Mouse (Mus musculus) kidney, postnatal 0 days (tissue): ENCODE data around the gene Gstp3. TPM values are rescaled to one million over a fixed set of nuclear protein-coding genes. Genes with fewer than 3 reads are reported as not detected.
A peak's percentile ranks its signal among the peaks of the same experiment; 100 is the strongest.

ENCODE experiments used
- ATAC-seq: fragments of 200-750 bp; cut with Nextera tagmentation; replicated peaks from 2 replicates; pipeline ENCODE4 v1.8.0; 2017; ENCODE audit warnings: low read depth, moderate number of reproducible peaks, moderate TSS enrichment, moderate library complexity; ENCODE audit not compliant: low FRiP score
- DNase-seq: peaks from one replicate; pipeline ENCODE4 v3.0.0-alpha.2; 2016; ENCODE audit warnings: low spot score
- H3K27ac ChIP-seq: fragments of 300-500 bp; sonication (generic); 2 replicates; pipeline ENCODE4 v1.5.1; 2014; ENCODE audit warnings: mild to moderate bottlenecking
- H3K27me3 ChIP-seq: fragments of 300-500 bp; sonication (generic); 2 replicates; pipeline ENCODE4 v1.6.1; 2014; ENCODE audit warnings: low read length, mixed read lengths; ENCODE audit not compliant: insufficient read depth
- H3K36me3 ChIP-seq: fragments of 300-500 bp; sonication (generic); 2 replicates; pipeline ENCODE4 v1.6.1; 2014; ENCODE audit warnings: low read length, mixed read lengths; ENCODE audit not compliant: insufficient read depth
- H3K4me1 ChIP-seq: fragments of 300-500 bp; sonication (generic); replicated peaks from 2 replicates; pipeline ENCODE4 v1.6.1; 2014; ENCODE audit warnings: antibody characterized with exemption, low read length, mixed read lengths; ENCODE audit not compliant: insufficient read depth
- H3K4me2 ChIP-seq: fragments of 300-500 bp; sonication (generic); 2 replicates; pipeline ENCODE4 v1.6.1; 2014; ENCODE audit warnings: mild to moderate bottlenecking, low read length, moderate library complexity, mixed read lengths
- H3K4me3 ChIP-seq: fragments of 300-500 bp; sonication (generic); replicated peaks from 2 replicates; pipeline ENCODE4 v1.5.1; 2014; ENCODE audit warnings: low read depth, low read length
- H3K9ac ChIP-seq: fragments of 300-500 bp; sonication (generic); 2 replicates; pipeline ENCODE4 v1.6.1; 2014; ENCODE audit warnings: low read depth, low read length
- H3K9me3 ChIP-seq: fragments of 300-500 bp; sonication (generic); replicated peaks from 2 replicates; pipeline ENCODE4 v1.6.1; 2016; ENCODE audit warnings: low read length, inconsistent platforms, mixed read lengths
- CTCF ChIP-seq: IDR thresholded peaks from 2 replicates; pipeline ENCODE4 v1.5.1; 2016; ENCODE audit warnings: antibody characterized with exemption, low read depth, mild to moderate bottlenecking, moderate library complexity
- WGBS: fragments of 180-500 bp; shearing (Covaris S2); extraction: QIAGEN DNeasy Blood & Tissue Kit; methylation state at CpG from one replicate; pipeline ENCODE4 v1.1.7; 2014; 5-methylcytosine and 5-hydroxymethylcytosine counted together
- polyA plus RNA-seq: library from polyadenylated mRNA; unstranded; fragments of >200 nt; fragmentation: Nextera tagmentation; extraction: Ambion mirVana; gene quantifications from 2 replicates; pipeline ENCODE4 v1.2.1, GENCODE M21; 2015

Gene Gstp3
- polyA plus RNA-seq, 1 experiment from 2014 or later: not detected

DNA sequence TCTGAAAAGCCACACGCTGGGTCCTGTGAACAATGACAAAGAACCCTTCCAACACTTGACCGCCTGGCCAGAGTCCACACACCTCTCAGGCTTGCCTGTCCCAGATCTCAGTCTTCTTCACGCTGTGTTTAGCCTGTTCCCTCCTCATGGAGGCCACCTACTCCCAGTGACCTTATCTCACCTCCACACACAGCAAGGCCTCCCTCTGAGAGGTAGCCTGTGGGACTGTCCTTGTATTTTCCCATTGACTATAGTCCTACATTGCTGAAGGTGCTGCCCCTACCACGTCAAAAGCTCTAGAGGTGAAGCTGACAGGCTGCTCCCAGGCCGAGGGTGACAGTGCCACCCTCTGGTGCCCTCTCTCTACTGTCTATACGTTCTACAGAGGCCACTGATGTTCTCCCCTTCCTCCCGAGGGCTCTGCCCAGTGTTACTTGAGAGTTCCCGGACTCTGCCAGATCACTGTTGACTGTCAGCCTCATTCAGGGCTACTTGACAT lies 21.2 kb upstream of the Gstp3 start:
- no peaks in the 10 kb centered on the region for H3K36me3 ChIP-seq
- WGBS: 50% methylated on average over 8 of the region's 8 CpGs

DNA sequence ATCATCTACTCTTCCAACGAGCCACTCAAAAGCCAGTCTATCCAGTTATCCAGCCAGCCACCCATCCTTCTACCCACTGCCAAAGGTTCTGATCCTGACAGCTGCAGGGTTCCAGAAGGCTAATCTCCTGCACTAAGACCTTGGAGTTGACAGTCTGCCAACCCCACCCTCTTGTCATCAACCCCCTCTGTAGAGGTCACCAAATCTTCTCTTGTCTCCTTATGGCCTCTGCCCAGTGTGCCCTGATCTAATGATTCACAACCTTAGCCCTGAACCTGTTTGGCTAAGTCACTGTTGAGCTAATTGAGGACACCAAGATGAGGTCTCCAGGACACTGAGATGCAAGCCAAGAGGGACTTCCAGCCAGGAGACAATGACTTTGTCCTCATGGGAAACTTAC lies 20.2 kb upstream of the Gstp3 start:
- Histone ChIP-seq H3K9me3 (no peaks in the 10 kb centered on the region), H3K27ac (no peak overlapping the region), H3K4me1 (no peaks in the 10 kb centered on the region), H3K36me3 (no peaks in the 10 kb centered on the region), H3K9ac (no peak overlapping the region), H3K4me2 (no peak overlapping the region), H3K4me3 (no peak overlapping the region), H3K27me3 (no peaks in the 10 kb centered on the region)
- 83% methylated on average over 1 of the region's 1 CpGs for WGBS
- DNase-seq (no peak), ATAC-seq (no peak)
- TF ChIP-seq CTCF: no peak

More for the DNA sequence above, 21.2 kb upstream of the Gstp3 start:
- no peak for DNase-seq
- no peaks in the 10 kb centered on the region for H3K9me3 ChIP-seq
- no peaks in the 10 kb centered on the region for H3K27me3 ChIP-seq
- no peak overlapping the region for H3K27ac ChIP-seq
- no peaks in the 10 kb centered on the region for H3K4me1 ChIP-seq
- H3K4me3 ChIP-seq: no peak overlapping the region
- peak; percentile 25; the same call in 1 of the 2 replicates for TF ChIP-seq CTCF
- no peak overlapping the region for H3K4me2 ChIP-seq
- H3K9ac ChIP-seq: no peak overlapping the region
- ATAC-seq: no peak

DNA sequence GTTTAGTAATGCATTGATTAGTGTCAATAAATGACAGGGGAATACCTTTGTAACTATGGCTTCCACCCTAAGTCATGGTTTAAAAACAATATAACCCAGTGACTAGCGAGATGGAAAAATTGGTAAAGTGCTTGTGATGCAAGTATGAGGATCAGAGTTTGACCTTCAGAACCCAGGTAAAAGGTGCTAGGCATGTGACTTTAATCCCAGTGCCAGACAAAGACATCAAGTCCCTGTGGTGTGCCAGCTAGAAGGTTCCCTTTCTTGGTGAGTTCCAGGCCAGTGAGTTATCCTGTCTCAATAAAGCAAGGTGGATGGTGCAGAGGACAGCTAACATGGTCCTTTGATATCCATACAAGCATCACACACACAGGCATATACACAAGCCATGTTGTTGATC lies 16.2 kb upstream of the Gstp3 start:
- Histone ChIP-seq H3K9me3 (no peaks in the 10 kb centered on the region), H3K36me3 (no peaks in the 10 kb centered on the region), H3K4me1 (peaks cover 3% of the 10 kb centered on the region; the same call in 1 of the 2 replicates), H3K4me2 (no peak overlapping the region), H3K27ac (no peak overlapping the region), H3K9ac (no peak overlapping the region), H3K27me3 (no peaks in the 10 kb centered on the region), H3K4me3 (no peak overlapping the region)
- ATAC-seq: no peak
- 93% methylated on average over 1 of the region's 1 CpGs for WGBS
- no peak for DNase-seq
- no peak for TF ChIP-seq CTCF

DNA sequence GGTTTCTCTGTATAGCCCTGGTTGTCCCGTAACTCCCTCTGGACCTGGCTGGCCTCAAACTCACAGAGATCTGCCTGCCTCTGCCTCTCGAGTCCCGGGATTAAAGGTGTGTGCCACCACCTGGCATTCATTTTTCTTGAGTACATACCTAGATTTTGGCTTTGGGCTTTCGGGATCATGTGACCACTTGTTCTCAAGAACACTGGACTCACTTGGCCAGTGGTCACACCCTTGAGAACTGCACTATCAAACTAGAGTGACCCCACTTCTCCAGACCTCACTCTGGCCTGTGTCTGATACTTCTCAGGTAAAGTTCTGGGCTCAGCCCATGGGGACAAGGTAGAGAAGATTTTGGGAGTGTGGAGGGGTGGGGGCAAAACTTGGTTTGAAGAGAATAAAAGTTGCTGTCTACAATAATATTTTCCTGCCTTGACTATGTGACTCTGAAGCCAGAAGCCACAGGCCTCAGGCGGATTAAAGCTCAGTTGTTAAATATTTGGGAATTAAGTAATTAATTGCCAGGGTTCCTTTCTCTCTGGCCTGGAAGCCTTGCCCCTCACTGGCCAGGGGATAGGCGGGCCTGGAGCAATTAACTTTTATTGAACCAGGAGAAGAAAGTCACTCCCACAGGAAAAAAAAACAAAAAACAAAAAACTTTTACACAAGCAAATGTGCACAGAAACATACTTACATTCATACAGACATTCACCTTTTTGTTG lies 13.5 kb upstream of the Gstp3 start:
- H3K9me3 ChIP-seq: no peaks in the 10 kb centered on the region
- DNase-seq (no peak), ATAC-seq (no peak)
- no peak overlapping the region for H3K27ac ChIP-seq
- 68% methylated on average over 6 of the region's 6 CpGs for WGBS
- H3K4me2 ChIP-seq: no peak overlapping the region
- H3K4me3 ChIP-seq: no peak overlapping the region
- no peak overlapping the region for H3K9ac ChIP-seq
- peaks cover 3% of the 10 kb centered on the region; the same call in 1 of the 2 replicates for H3K4me1 ChIP-seq
- no peaks in the 10 kb centered on the region for H3K27me3 ChIP-seq
- no peak for TF ChIP-seq CTCF
- no peaks in the 10 kb centered on the region for H3K36me3 ChIP-seq

DNA sequence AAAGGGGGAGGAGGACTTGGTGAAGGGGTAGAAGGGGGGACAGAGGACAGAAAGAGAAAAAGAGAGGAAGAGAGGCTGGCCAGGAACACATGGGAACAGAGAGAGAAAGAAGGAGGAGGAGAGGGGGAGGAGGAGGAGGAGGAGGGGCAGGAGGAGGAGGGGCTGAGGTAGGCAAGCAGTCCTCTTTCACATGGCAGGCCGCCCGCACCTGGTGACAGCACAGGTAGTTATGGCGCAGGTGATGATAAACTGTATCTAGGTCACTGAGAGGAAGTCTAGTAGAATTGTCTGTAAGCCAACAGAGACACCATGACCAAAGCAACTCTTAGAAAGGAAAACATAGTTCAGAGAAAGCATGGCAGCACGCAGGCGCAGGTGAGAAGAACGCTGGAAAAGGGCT lies 12.0 kb upstream of the Gstp3 start:
- whole genome bisulfite sequencing: 93% methylated on average over 6 of the region's 6 CpGs
- ATAC-seq (no peak), DNase-seq (no peak)
- Histone ChIP-seq H3K9ac (no peak overlapping the region), H3K4me1 (peaks cover 3% of the 10 kb centered on the region; the same call in 1 of the 2 replicates), H3K4me3 (no peak overlapping the region), H3K27me3 (no peaks in the 10 kb centered on the region), H3K36me3 (no peaks in the 10 kb centered on the region), H3K4me2 (no peak overlapping the region), H3K9me3 (no peaks in the 10 kb centered on the region), H3K27ac (no peak overlapping the region)
- TF ChIP-seq CTCF: no peak

DNA sequence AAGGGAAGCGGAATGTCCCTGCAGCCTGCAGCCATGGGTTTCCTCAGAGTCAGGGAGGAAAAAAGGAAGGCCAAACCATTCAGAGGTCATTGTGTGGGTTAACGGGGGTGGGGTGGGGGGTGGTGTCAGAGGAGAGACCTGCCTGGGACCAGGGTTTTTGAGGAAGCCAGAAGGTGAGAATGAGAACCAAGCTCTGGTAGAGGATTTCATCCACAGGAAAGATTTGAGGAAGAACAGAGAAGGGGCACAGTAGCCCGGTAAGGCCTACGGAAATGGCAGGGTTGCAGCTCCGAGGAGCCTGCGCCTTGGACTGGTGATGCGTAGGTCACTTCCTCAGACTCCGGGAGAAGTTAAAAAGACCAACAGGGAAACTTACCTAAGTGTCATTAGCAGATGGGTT lies 11.4 kb upstream of the Gstp3 start:
- H3K4me1 ChIP-seq: peaks cover 3% of the 10 kb centered on the region; the same call in 1 of the 2 replicates
- WGBS: 82% methylated on average over 8 of the region's 8 CpGs
- no peak for DNase-seq
- no peak overlapping the region for H3K4me3 ChIP-seq
- no peak for TF ChIP-seq CTCF
- no peaks in the 10 kb centered on the region for H3K36me3 ChIP-seq
- no peaks in the 10 kb centered on the region for H3K9me3 ChIP-seq
- no peak for ATAC-seq
- no peak overlapping the region for H3K4me2 ChIP-seq
- H3K27ac ChIP-seq: no peak overlapping the region
- no peak overlapping the region for H3K9ac ChIP-seq
- no peaks in the 10 kb centered on the region for H3K27me3 ChIP-seq
